Mouse (Mus musculus): ENCODE data around the gene Arhgap33.

GRCm38 (mm10) chr7:30532931-30533330 is 1.9 kb downstream of the Arhgap33 start:
- TF ChIP-seq POLR2A (IDR thresholded peaks at IDR 0.05; ENCODE audit: insufficient read depth, low read depth, low read length) (no peak), CTCF (IDR thresholded peaks at IDR 0.05; ENCODE audit: insufficient read depth, low read depth, low read length) (no peak)

Measured in olfactory bulb, adult 2 months (tissue).